Mouse (Mus musculus): ENCODE results near the gene Ccdc57. TPM values are rescaled to one million over a fixed set of nuclear protein-coding genes. Genes with fewer than 3 reads are reported as not detected.

Ccdc57 gene
- total RNA-seq, 2 experiments from 2014 or later, result 5.7 to 7.8 TPM

GRCm38 (mm10) chr11:120822831-120823550 is 109.7 kb downstream of the Ccdc57 start:
- no peak for DNase-seq (ENCODE audit: low spot score in 2 of 2)

GRCm38 (mm10) chr11:120822321-120822720 is 110.4 kb downstream of the Ccdc57 start:
- DNase-seq (ENCODE audit: low spot score in 2 of 2), result no peak

DNA sequence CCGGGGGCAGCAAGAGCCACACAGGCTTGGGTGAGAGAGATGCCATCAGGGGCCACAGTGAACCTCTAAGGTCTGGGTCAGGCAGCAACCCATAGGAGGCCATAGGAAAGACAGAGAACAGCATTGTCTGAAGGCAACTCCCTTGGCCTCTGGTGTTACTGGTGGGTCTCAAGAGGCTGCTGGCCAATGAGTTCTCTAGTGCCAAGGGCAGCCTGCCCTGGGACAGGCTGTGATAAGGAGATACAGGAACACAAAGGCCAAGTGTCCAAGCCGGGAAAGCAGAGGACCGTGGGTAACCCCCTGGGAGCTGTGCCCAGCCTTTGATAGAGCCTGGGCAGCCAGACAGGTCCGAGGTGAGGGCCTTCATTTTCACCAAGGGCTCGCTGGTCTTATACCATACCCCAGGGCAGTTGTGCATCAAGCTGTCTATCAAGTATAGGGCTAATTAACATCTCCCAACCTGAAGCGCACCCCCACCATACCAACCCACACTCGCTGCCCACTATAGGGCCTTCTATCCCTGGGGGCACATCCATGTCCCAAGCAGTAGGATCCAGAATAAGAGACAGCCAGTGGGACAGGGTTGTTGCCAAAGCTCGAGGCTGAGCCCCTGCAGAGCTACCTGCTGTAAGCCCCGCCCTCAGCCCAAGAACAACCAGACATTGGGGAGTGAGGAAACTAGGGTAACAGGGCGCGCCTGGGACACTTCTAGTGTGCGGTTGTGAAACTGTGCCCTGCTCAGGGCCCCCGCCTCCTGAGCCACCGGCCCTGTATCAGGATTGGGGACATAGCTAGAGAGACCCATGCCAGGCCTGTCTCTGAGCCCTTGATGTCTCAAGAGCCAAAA is 111.4 kb downstream of the Ccdc57 start:
- DNase-seq (ENCODE audit: low spot score in 2 of 2), result no peak

DNA sequence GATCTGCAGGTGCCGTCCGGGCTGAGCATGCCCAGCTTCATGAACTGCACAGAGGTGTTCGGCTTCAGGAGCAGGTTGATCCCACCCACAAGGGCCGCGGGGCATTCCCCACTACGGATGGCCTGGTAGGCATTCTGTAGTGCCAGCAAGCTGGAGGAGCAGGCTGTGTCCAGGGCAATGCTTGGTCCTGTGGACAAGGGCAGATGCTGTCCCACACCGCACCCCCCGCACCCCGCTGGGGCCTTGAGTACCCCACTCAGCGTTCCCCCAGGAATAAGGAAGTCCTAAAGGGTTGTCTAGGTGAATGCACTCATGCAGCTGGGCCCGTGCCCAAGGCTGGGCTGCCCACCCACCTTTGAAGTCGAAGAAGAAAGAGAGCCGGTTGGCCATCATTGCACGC is 112.1 kb downstream of the Ccdc57 start:
- DNase-seq (ENCODE audit: low spot score in 2 of 2), result no peak

DNA sequence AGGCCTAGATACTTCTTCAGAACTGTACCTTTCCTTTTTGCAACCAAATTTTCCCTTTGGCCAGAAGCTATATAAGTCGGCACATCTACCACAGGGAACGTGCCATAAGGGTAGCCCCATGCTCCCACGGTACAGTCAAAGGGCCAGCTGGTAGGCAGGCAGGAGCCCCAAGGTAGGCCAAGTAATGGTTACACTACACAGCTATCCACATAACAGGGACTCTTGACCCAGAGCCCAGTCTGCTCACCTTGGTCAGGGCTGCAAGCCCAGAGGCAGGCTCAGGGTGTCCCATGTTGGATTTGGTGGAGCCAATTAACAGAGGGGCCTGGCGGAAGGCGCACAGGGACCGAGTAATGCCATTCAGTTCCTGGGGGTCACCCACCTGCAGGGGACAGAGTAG is 113.1 kb downstream of the Ccdc57 start:
- DNase-seq (ENCODE audit: low spot score in 2 of 2), result no peak

GRCm38 (mm10) chr11:120818251-120818650 is 114.4 kb downstream of the Ccdc57 start:
- DNase-seq (ENCODE audit: low spot score in 2 of 2), result no peak

DNA sequence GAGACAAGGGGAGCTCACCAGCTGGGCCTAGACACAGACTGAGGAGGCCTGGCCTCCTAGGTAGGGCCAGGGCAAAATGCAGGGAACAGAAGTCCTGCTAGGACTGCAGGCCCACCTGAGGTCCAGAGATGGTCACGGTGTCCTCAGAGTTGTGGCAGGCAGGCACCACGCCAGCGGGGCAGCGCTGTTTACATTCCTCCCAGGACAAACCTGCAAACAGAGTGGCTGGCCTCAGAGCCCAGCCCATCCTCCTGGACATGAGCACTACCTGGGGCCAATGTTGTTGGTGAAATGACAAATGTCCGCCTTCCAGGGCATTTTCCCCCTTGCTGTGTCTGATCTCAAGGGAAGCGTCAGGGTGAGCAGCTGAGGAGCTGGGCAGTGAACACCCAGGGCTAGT is 115.3 kb downstream of the Ccdc57 start:
- DNase-seq (ENCODE audit: low spot score in 2 of 2), result no peak

DNA sequence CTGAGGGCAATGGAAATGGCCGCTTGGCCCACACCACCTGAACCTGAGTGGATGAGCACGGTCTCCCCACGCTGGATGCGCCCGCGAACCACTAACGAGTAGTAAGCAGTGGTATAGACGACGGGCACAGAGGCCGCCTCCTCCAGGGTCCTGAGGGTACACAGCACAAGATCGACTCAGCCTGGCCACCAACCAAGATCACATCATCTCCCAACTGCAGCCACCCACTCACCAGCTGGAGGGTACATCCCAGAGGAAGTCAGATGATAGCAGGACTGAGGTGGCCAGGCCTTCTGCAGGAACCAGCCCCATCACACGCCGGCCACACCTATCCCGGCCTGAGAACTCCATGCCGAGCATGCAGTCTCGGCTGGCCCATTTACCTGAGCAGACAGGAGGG is 120.6 kb downstream of the Ccdc57 start:
- DNase-seq (ENCODE audit: low spot score in 2 of 2), result no peak

GRCm38 (mm10) chr11:120808010-120808409 is 124.7 kb downstream of the Ccdc57 start:
- no peak for DNase-seq (ENCODE audit: low spot score in 2 of 2)

DNA sequence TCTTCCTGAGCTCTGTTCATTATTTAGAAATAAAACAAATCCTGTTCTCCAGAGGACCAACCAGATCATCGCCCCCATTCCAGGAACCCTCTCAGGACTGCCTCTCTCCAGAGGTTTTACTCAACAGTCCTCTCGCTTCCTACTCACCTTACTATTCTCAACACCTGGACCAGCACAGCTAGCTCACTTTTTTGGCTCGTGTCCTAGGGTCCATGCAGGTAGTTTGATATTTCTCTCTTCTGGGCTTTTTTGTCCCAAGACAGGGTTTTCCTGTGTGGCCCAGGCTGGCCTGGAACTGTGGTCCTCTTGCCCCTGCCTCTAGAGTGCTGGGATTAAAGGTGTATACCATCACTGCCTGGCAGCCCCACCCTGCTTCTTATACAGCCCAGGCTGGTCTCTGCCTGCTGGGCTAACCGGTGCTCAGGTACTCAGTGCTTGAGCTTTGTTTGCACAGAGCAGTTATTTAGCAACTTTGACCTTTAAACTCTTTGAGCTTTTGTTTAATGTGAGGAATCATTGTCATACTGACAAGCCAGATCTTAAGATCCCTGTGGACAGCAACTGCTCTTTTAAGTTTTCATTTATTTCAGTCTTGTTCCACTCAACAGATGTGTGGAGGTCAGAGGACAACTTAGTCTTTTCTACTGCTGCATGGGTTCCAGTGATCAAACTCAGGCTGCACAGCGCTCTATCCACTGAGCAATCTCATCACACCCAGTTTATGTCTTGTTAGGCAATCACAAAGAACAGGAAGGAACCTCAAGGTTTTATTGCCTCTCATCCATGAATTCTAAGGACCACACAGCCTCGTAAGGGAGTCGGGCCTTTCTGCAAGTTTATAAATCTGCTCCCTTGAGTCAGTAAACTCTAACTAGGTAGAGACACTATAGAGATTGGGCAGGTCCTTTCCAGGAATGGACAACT is 127.0 kb downstream of the Ccdc57 start:
- DNase-seq (ENCODE audit: low spot score in 2 of 2), result no peak

DNA sequence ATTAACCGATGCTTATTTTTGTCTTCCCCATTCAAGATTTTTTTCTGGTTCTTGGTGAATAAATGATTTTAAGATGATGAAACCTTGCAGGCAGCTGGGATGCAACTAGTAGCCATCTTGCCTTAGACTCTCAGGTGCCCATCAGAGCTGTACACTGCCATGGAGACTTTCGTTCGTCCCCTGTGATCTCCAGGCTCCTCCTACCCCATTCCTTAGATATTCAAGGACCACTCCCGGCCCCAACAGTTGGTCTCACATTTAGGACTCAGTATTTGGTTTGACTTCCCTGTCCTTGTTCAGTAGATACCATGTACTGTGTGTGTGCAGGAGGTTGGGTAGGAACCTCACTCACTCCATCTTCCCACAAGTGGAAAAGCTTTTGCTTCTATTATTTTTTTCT is 127.9 kb downstream of the Ccdc57 start:
- no peak for DNase-seq (ENCODE audit: low spot score in 2 of 2)

DNA sequence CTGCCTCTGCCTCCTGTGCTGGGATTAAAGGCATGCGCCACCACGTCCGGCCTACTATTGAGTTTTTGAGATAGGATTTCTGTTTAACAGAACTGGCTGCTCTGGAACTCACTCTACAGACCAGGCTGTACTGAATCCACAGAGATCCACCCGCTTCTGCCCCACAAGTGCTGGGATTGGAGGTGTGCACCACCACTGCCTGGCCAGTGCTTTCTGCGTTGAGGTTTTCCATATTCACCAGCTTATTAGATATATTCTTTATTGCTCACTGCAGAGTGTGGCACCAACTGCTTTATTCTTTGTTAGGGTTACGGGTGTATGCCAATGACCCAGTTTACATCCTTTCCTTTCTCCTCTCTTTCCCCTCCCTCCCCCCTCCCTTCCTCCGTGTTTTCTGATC is 128.4 kb downstream of the Ccdc57 start:
- no peak for DNase-seq (ENCODE audit: low spot score in 2 of 2)

DNA sequence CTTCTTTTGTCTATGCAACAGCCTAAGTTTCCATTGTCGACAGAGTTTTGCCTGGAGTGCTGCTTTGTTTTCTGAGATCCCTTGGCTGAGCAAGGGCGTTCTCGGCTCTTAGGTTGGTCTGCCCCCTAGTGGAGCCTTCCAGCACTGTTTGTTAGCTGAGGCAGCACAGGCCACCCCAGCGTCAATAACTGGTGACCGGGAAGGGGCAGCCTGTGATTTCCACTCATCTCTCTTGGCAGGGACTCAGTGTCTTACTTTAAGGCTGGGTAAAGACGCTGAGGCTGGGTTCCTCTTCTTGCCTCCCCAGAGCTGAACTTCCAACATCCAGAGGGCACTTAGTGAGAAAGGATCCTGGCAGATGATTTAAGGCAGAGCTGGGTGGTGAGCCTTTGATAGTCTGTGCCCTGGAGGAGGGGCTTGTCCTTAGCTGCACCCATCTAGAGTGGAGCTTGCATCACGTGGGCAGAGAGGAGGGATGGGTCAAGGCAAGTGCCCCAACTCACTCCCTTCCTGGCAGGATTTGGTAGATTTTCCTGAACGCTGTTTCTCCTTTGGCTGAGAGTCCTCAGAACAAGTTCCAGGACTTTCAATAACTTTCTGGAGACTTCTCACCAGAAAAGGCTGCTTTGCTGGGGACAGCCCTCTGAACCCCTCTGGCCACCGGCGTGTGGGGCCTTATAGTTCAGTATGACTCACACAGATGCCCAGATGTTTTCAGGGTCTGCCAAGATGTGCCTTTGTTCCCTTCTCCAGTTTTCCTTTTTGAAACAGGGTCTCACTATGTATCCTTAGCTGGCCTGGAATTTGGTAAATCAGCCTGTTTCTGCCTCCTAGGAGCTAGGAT is 132.4 kb downstream of the Ccdc57 start:
- DNase-seq (ENCODE audit: low spot score in 2 of 2), result peak; percentile 83 to 89

- DNase-seq (ENCODE audit: low spot score in 2 of 2), result no peak
Measured at GRCm38 (mm10) chr11:120799316-120799890, 133.3 kb downstream of the Ccdc57 start.

GRCm38 (mm10) chr11:120798244-120798643 is 134.4 kb downstream of the Ccdc57 start:
- no peak for DNase-seq (ENCODE audit: low spot score in 2 of 2)

GRCm38 (mm10) chr11:120796614-120796946 is 136.1 kb downstream of the Ccdc57 start:
- no peak for DNase-seq (ENCODE audit: low spot score in 2 of 2)

DNA sequence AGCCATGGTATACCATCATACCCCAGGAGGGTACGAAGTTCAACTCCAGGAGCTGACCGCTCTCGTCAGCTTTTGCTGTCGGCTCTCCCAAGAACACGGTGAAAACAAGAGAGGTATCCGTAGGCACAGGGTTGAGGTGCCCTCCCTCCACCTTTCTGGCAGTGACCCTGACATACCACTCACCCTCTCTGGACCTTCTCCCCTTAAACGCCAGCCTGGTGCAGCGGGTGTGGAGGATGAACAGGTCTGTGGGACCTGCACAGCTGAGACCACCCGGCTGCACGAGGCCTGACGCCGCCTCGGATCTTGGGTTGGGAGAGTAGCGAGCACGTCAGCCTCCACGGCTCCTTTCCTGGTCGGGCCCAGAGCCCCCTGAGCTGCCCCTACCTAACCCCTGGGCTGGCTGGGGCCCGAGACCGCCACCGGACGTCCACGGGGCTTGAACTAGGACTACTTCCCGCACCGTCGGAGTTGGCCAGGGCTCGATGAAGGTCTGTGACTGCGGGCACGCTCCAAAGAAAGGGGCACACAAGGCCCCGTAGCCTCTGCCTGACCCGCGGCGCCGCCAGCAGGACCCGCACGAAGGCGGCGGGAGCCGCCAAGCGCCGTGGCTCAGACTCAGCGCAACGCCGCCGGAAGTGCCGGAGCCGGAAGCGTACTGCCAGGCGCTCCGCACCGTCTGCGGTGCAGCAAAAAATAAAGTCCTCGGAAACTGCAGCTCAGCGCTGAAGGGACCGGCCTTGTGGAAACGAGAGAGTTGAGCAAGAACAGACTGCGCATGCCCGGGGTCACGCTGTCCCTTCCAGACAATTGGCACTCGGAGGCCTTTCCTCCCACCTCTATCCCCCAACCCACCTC is 136.7 kb downstream of the Ccdc57 start, which contains the start of gene Dus1l:
TSS of gene Dus1l (minus strand) at position 648 of the 858 bp plus-strand sequence.
- DNase-seq (ENCODE audit: low spot score in 2 of 2), result peak; percentile 98 to 99

GRCm38 (mm10) chr11:120792652-120793051 is 140.0 kb downstream of the Ccdc57 start:
- no peak for DNase-seq (ENCODE audit: low spot score in 2 of 2)

DNA sequence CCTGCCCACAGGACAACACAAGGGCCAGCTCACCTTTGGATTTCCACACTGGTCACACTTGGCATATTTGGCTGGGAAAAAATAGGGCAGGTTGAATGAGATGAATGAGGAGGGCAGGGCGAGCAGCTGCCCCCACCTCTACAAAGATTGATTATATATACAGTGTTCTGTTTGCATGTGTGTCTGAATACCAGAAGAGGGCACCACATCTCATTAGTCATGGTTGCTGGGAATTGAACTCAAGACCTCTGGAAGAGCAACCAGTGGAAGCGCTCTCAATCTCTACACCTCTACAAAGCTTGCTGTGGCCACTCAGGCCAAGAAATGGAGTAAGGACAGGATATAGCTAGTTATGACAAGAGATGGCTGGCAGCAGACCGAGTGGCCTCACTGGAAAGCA is 142.9 kb downstream of the Ccdc57 start:
- no peak for DNase-seq (ENCODE audit: low spot score in 2 of 2)

All from layer of hippocampus, postnatal 14 days (tissue).